Mouse (Mus musculus): ENCODE measurements at regions not wholly inside any gene's neighbourhood (a gene's known extent, or its start where the extent isn't known, plus 50 kb on each side); places are given as distances from the start of the nearest gene placed in this dataset.

- no peak for DNase-seq (ENCODE audit: low spot score in 2 of 2)
Measured at GRCm38 (mm10) chr6:51207587-51208361, 224.7 kb upstream of the Nfe2l3 start.

DNA sequence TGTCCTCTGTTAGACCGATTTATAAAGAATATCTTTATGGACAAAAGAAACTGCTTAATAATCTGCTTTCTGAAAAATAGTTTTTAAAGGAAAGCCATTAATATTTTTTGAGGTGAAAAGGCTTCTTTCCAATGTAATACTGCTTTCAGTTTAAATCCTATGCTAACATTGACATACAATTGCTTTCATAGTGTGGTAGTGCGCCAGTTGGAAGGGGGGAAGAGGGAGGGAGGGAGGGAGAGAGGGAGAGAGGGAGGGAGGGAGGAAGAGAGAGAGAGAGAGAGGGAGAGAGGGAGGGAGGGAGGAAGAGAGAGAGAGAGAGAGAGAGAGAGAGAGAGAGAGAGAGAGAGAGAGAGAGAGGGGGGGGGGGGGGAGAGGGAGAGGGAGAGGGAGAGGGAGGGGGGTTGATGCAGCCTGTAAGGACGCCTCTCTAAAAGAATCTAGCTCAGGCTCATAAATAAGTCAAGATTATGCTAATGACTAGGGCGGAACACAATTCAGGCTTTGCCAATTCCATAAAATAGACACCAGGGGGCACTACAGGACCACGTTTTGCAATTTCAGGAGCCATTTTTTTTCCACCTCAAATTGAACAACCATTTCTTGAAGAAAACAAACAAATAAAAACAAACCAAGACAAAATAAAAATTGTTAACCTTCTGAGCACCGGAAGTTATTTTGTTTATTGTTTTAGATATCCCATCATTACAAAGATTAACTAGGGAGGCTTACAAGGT is 223.6 kb upstream of the Nfe2l3 start:
- DNase-seq (ENCODE audit: low spot score in 2 of 2): peak; percentile 42 to 60

DNA sequence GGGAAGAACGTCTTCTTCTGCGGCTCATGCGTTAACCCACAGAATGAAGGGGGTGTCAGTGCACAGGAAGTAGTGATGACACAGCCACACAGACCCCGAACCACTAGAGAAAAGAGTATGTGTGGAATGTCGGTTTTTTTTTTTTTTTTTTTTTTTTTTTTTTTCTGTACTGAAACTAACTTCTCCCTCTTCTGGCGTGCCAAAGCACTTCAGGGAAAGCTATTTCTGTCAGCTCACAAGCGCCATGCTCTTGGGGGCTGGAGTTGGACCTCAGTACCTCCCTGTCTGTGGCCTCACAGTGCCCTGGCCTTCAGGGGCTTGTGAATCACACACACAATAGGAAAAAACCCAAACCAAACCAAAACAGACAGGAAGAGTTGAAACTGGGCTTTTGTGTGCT is 221.1 kb upstream of the Nfe2l3 start:
- DNase-seq (ENCODE audit: low spot score in 2 of 2): no peak

DNA sequence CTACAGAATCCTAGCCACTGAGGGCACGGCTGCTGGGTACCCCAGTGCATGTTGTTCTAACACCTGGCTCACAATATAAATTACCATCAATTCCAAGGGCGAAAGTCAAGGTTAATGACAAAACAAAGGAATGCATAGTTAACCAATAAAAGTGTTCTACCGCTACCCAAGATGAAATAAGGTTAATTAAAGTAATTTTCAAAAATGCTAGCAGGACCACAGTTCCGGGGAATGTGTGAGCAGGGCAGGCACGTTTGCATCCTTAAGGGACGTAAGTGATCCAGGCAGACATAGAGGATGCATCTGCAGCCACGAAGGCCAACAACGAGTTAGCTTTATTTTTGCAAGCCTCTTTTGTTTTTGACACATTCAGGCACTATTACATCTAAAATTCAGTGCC is 220.3 kb upstream of the Nfe2l3 start:
- DNase-seq (ENCODE audit: low spot score in 2 of 2): no peak

DNA sequence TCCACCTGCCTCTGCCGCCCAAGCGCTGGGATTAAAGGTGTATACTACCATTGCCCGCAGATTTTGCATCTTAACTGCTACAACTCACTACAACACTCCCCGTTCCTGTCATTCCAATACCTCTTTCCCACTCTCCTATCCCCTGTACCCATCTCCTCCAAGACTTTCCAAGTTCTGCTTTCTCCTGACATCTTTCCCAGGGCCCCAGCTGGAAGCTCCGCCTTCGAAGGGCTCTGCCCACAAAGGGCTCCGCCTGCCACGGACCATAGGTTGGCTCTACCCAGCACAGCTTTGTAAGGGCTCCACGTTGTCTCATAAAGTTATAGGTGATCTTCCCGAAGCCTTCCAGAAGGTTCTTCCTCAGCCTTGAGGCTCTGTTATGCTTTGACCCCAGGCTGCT is 217.1 kb upstream of the Nfe2l3 start:
- no peak for DNase-seq (ENCODE audit: low spot score in 2 of 2)

GRCm38 (mm10) chr6:51216472-51216871 is 216.0 kb upstream of the Nfe2l3 start:
- peak in 1 of 2 experiments; percentile 37 for DNase-seq (ENCODE audit: low spot score in 2 of 2)

DNA sequence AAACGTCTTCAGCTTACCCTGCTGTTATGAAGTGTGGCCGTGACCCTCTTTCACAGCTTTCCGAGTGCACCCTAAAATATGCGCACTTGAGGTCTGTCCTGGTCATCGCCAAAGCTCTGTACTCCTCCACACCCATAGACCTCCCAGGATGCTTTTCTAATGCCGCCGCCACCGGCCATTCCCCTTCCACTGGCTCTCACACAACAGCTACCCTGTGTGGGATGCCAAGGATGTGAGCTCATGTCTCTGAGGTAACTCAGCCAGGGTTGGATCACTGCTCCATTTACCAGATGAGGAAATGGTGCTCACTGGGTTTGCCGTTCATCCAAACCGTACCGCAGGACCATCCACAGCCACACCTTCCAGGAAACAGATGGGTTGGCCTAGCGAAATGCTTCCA is 212.8 kb upstream of the Nfe2l3 start:
- no peak for DNase-seq (ENCODE audit: low spot score in 2 of 2)

DNA sequence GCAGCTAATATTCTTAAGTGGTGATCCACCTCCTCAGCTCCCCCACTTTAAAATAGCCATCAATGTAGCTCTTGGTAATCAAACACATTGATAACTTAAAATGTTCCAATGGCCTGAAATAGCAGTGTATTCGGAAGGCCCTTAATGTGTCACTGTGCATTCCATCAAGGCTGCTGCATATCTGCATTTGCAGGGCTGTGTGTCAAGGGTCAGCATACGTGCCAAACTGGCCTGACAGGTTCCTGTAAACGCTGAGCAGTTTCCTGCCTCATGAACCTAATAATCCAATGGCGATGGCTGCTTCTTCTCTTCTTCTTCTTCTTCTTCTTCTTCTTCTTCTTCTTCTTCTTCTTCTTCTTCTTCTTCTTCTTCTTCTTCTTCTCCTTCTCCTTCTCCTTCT is 211.7 kb upstream of the Nfe2l3 start:
- no peak for DNase-seq (ENCODE audit: low spot score in 2 of 2)

DNA sequence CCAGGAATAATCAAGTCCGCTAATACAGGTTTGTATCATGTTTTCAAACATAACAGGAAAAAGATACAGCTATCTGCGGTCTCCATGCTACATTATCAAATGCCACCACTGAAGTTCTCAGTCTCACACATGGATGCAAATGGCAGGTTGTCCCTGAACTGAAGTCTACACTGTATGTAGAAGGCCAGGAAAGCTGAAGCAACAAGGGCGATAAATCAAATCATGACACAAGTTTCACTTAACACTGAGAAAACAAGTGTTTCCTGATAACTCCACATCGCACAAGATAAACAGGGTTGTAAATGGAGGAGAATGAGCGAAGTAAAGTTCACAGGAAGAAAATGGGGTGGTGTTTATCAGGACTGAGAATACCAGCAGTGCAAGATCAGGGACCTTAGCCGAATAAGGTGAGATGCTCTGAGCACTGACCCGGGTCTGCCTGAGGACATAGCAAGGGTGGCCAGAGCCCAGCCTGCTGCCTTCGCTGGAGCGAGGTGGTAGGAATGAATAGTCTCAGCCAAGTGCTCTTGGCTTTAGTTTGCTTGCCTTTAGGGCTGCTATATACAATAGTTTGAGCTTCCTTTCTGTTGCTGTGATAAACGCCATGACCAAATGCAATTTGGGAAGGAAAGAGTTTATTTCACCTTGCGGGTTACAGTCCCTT is 196.3 kb upstream of the Nfe2l3 start:
- no peak for DNase-seq (ENCODE audit: low spot score in 2 of 2)

- DNase-seq (ENCODE audit: low spot score in 2 of 2): no peak
Measured at GRCm38 (mm10) chr6:51240039-51240438, 192.4 kb upstream of the Nfe2l3 start.

GRCm38 (mm10) chr6:51250233-51250632 is 182.2 kb upstream of the Nfe2l3 start:
- no peak for DNase-seq (ENCODE audit: low spot score in 2 of 2)

DNA sequence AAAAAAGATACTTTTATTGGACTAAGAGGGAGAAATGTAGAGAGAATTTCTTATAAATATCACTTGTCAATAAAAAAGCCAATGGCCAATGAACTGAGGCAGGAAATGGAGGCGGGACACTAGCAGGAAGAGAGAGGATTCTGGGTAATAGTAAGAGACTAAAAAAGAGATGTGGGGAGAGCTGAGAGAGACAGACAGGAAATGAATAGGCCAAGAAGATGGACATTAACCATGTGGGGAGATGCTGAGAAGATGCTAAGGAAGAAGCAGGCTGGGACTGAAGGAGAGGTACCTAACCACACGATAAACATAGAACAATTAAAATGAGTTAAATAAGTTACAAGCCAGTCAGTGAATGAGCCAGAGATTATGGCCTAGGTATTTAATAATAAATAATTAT is 181.0 kb upstream of the Nfe2l3 start:
- no peak for DNase-seq (ENCODE audit: low spot score in 2 of 2)

GRCm38 (mm10) chr6:51252721-51253120 is 179.7 kb upstream of the Nfe2l3 start:
- DNase-seq (ENCODE audit: low spot score in 2 of 2): no peak

DNA sequence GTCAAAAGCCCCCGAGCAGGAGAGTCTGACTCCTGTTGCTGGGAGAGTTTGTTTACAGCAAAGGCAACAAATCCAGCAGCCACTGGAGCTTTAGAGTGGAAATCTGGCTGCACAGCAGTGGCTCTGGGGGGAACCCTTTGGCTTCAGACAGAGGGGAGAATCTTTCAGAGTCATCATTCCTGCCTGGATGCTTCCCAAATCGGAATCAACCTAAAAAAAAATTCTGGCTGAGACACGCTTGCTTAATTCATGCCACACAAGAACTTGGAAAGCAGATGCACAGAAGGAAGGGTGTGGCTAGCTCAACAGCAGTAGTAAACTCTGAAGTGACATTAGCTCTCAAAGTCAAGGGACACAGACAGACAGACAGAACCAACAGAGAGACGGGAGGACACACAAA is 175.8 kb upstream of the Nfe2l3 start:
- no peak for DNase-seq (ENCODE audit: low spot score in 2 of 2)

- no peak for DNase-seq (ENCODE audit: low spot score in 2 of 2)
Measured at GRCm38 (mm10) chr6:51257524-51257923, 174.9 kb upstream of the Nfe2l3 start.

GRCm38 (mm10) chr6:51258304-51258703 is 174.2 kb upstream of the Nfe2l3 start:
- no peak for DNase-seq (ENCODE audit: low spot score in 2 of 2)

GRCm38 (mm10) chr6:51263595-51263994 is 168.9 kb upstream of the Nfe2l3 start:
- no peak for DNase-seq (ENCODE audit: low spot score in 2 of 2)

GRCm38 (mm10) chr6:51265329-51265728 is 167.1 kb upstream of the Nfe2l3 start:
- no peak for DNase-seq (ENCODE audit: low spot score in 2 of 2)

GRCm38 (mm10) chr6:51266721-51267120 is 165.7 kb upstream of the Nfe2l3 start:
- no peak for DNase-seq (ENCODE audit: low spot score in 2 of 2)

DNA sequence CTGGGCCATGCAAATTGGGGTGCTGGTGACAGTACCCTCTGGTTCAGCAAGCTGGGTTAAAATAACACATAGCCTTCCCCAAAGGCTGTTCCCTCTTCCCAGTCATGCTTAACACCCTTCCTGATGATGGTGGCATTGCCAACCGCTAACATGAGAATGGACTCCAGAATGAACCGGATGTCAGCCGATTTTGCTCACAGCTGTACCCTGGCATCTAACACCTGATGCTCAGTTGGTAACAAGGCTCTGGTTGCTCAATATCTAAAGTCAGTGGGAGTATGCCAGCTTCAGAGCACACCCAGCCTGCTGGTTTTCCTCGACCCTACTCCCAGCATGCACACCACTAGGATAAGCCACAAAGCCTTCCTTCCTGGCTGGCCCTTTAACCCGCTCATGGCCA is 164.6 kb upstream of the Nfe2l3 start:
- DNase-seq (ENCODE audit: low spot score in 2 of 2): no peak

DNA sequence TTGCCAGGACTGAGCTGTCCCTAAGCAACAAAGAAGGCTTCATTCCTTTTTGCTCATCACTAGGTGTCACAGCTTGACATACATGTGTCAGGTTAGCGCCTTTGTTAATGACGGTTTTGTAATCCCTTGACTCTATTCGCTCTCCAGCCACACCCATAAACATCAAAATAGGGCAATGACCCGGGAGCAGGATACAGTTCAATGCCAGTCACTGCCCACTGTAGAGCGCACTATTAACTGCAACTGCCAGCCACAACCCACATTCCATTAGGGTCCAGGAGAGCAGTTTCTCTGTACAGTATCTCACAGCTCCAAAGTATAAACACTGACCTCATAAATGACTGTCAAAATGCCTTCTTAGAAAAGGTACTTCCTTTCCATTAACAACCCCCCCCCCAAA is 163.5 kb upstream of the Nfe2l3 start:
- no peak for DNase-seq (ENCODE audit: low spot score in 2 of 2)

DNA sequence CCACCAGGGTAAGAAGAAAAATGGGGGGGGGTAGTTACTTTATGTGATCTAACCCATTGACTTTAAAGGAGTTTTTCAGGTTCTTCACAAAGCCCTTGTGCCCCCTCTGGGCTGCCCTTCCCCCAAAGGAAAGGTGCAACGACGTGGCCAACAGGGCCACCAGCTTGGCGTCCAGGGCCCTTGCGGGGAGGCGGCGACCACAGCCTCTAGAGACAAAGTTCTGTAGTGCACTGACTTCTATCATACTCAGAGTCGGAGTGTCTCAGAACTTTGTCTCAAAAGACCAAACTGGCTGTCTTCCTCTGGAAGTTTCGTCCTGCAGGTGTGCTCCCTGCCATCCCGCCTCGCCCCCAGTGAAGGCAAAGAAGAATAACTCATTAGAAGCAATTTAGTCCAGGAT is 162.9 kb upstream of the Nfe2l3 start:
- DNase-seq (ENCODE audit: low spot score in 2 of 2): no peak

Data from frontal cortex, postnatal 10 days (tissue).